Mouse (Mus musculus) left cerebral cortex, adult 9 months (tissue): ENCODE measurements at regions not wholly inside any gene's neighbourhood (a gene's known extent, or its start where the extent isn't known, plus 50 kb on each side); places are given as distances from the start of the nearest gene placed in this dataset.

ENCODE experiments used
- DNase-seq, 2 experiments: peaks; one replicate each; pipeline ENCODE4 v3.0.0; 2022; ENCODE audit warnings: low spot score in 2 of 2

DNA sequence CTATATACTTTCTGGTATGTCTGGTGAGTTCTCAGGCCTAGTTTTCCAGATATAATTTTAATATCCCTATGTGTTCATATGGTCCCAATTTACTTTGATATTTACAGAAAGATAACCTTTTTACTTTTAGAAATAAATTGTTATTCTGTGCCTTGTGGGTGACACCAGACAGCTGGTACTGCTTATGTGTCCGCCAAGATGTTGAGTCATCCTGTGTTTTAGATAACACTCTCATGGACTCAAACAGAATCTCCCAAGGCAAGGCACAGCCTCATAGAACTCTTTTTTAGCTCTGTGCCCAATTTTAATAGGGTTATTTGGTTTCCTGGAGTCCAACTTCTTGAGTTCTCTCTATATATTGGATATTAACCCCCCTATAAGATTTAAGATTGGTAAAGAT lies 116.2 kb upstream of the Tex13c3 start:
- DNase-seq: peak; percentile 1 to 5

DNA sequence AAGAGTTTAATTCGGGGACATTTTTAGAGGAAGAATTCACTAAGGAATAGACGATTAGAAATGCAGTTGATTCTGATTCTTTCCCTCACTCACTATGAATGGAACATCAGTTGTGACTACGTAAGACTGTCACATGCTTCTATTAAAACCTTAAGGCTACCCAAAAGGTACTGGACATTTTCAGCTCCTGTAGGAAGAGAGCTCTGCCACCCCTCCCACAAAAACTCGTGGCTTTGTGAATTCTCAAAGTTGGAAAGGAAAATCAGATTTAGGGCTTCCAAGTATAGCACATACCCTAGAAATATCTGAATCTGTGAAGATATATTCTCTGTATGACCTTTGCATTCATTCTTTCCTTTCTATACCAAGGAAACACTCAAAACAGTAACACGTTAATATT lies 74.8 kb upstream of the Tex13c3 start:
- peak in 1 of 2 experiments; percentile 4 for DNase-seq
